Mouse (Mus musculus): ENCODE measurements around the gene Cdk5r2.

DNA sequence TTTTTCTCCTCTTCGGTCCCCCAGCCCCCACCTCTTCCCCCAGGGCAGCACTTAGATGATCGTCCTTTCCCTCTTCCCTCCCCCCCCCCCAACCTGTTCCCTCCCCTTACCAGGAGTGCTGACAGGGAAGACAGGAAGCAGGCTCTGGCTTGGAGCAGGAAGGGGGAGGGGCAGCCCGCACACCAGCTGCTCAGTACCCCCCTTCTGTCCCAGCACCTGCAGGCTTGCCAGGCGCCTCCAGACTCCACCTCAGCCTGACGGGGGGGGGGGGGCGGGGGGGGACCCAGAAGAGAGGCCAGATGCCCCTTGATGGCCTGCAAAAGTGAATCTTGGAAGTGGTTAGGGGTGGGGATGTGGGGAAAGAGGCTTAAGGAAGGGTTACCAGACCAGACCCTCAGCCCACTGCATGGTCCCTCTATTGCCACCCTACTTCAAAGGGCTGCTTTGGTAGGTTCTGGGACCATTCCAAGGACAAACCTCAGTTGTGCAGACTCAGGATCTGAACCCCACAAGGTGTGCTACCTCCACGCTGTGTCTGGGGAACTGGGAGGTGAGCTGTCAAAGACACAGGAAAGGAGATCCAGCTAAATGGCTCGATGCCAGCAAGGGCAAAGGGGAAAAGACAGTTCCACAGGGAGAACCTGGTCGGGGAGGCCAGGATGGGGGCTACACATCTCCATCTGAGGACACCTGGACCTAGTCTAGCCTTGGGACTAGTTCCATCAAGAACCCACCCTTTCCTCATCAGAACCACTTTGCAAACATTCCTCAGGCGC is 44.1 kb downstream of the Cdk5r2 start:
- no peak for TF ChIP-seq POLR2A (IDR thresholded peaks at IDR 0.05; ENCODE audit: low read depth, low read length)
- TF ChIP-seq E2F4 (IDR thresholded peaks at IDR 0.05; ENCODE audit: insufficient replicate concordance, low read depth, low read length): no peak
- no peak for TF ChIP-seq BHLHE40 (IDR thresholded peaks at IDR 0.05; ENCODE audit: low read depth, low read length)
- TF ChIP-seq NELFE (IDR thresholded peaks at IDR 0.05; ENCODE audit: low read depth, low read length): no peak
- TF ChIP-seq CTCF (conservative IDR thresholded peaks at IDR 0.05 in 1 of 2, IDR thresholded peaks at IDR 0.05 in 1 of 2; ENCODE audit: low read depth in 2 of 2, low read length in 2 of 2): no peak
- TF ChIP-seq HCFC1 (IDR thresholded peaks at IDR 0.05; ENCODE audit: low read depth, low read length): no peak
- no peak for TF ChIP-seq MYC (IDR thresholded peaks at IDR 0.05; ENCODE audit: low read depth, low read length)
- TF ChIP-seq ZKSCAN1 (IDR thresholded peaks at IDR 0.05; ENCODE audit: borderline replicate concordance, low read depth, low read length): no peak
- no peak for TF ChIP-seq MAZ (IDR thresholded peaks at IDR 0.05; ENCODE audit: low read depth, low read length)
- TF ChIP-seq USF1 (IDR thresholded peaks at IDR 0.05; ENCODE audit: low read depth, low read length): no peak
- no peak for TF ChIP-seq CHD2 (IDR thresholded peaks at IDR 0.05; ENCODE audit: low read length)
- no peak for TF ChIP-seq USF2 (conservative IDR thresholded peaks at IDR 0.05; ENCODE audit: low read depth, low read length)
- TF ChIP-seq ZMIZ1 (IDR thresholded peaks at IDR 0.05; ENCODE audit: low read depth, low read length): no peak
